Mouse (Mus musculus): ENCODE data around the gene Cntnap1. TPM values are rescaled to one million over a fixed set of nuclear protein-coding genes. Genes with fewer than 3 reads are reported as not detected.

Cntnap1 gene
- polyA plus RNA-seq, 1 experiment from 2014 or later = 1.7 TPM

DNA sequence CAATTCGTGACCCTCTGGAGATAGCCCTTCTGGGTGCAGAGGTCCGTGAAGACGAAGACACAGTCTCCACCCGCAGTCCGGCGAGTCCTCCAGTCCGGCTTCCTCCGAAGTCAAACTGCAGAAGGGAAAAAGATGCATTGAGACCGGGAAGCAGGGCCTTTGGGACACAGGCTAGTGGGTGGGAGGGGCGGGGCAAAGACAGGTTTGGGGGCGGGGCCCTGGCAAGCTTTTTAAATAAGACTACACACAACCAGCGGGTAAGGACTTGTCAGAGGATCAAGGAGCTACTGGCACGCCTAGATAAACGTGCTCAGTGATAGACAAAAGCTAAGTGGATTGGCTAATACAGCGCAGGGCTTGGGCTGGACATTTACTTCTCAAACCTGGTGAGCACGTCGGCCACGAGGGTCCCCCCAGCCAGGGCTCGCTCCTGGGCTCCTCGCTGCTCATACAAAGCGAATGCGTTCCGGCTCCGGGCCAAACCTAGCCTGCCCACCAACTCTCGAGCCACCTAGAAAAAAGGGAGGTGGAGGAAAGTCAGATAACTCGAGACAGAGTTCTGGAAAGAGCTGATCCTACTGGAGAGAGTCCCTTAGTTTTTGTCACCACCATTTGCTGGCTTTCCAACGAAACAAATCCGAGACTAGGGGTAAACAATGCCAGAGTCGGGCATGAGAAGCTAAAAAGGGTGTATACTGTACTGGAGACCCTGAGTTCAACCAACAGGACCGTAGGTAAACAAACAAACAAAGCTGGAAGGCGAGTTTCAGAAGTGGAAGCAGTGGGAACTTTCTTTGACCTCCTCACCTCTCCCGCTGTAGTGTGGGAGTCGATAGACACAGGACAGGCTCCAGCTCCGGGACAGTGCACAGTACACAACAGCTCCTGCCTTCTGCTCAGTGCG is 5.4 kb upstream of the Cntnap1 start:
- ATAC-seq (ENCODE audit: low FRiP score, low read depth) = no peak
- Histone ChIP-seq H3K9ac (no peak overlapping the region), H3K36me3 (peaks cover 31% of the 10 kb centered on the region), H3K4me2 (replicated peaks) (peak overlapping the region; percentile 55; the same call in 1 of the 2 replicates), H3K9me3 (no peaks in the 10 kb centered on the region), H3K27me3 (replicated peaks) (peaks cover 89% of the 10 kb centered on the region), H3K4me3 (no peak overlapping the region; the same call in 1 of the 2 replicates), H3K27ac (no peak overlapping the region), H3K4me1 (peaks cover 26% of the 10 kb centered on the region)
- 9% methylated on average over 35 of the region's 35 CpGs for WGBS

DNA sequence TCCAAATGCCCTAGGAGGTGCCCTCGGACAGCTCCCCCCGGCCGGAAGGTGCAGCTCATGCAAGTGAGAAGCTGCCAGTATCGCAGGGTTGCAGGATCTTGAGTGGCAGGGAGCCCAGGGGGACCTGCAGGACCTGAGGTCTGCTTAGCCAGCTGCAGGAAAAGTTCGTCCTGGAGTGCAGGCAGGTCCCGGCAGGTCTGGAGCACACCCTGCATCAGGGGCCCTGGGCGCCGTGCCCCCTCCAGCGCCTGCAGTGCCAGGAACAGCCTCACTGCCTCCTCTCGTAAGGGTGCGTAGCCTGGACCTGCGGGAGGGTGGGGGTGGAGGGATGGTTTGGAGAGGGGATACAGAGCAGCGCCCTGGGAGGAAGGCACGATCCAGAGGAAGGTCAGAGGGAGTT is 4.0 kb upstream of the Cntnap1 start:
- Histone ChIP-seq H3K4me2 (replicated peaks) (no peak overlapping the region), H3K36me3 (peaks cover 31% of the 10 kb centered on the region), H3K9ac (no peak overlapping the region), H3K4me3 (no peak overlapping the region), H3K27me3 (replicated peaks) (peaks cover 89% of the 10 kb centered on the region), H3K4me1 (peaks cover 35% of the 10 kb centered on the region), H3K9me3 (no peaks in the 10 kb centered on the region), H3K27ac (no peak overlapping the region)
- ATAC-seq (ENCODE audit: low FRiP score, low read depth) = no peak
- WGBS = 29% methylated on average over 14 of the region's 14 CpGs

DNA sequence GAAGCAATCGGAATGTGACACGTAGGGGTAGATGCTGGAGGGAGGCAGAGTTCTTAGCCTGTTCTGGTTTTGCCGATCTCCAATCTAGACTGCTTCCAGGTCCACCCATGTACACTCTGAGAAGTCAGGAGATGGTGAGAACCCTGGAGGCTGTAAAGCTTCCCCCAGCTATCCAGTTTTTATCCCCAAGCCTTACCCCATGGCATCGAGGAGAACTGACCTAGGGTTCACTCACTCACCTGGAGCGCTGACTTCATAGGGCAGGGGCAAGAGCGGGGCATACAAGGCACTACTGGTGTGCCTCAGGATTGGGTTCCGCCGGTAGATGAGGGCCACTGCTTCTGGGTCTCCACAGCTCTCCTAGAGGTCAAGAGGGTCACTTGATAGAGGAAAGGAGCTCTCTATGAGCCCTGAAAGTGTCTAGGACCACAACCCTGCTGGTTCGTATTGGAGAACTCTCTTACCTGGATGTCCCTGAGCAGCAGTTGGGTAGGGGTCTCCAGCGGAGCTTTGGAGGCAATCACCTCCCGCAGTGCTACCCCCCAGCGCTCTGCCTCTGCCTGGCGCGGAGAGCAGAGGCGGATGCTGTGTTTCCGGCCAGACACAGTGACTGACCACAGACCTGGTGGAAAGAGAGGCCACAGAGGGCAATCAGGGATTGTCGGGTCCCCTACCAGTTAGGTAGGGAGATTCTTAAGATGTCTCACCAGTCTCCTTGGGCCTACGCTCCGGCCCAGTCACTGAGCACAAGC is 2.9 kb upstream of the Cntnap1 start:
- H3K27ac ChIP-seq = no peak overlapping the region
- no peak for ATAC-seq (ENCODE audit: low FRiP score, low read depth)
- no peak overlapping the region for H3K4me3 ChIP-seq
- peaks cover 79% of the 10 kb centered on the region for H3K27me3 ChIP-seq (replicated peaks)
- H3K9ac ChIP-seq = no peak overlapping the region
- no peak overlapping the region for H3K4me2 ChIP-seq (replicated peaks)
- peaks cover 25% of the 10 kb centered on the region for H3K36me3 ChIP-seq
- 43% methylated on average over 19 of the region's 19 CpGs for WGBS
- peaks cover 39% of the 10 kb centered on the region for H3K4me1 ChIP-seq
- H3K9me3 ChIP-seq = no peaks in the 10 kb centered on the region

DNA sequence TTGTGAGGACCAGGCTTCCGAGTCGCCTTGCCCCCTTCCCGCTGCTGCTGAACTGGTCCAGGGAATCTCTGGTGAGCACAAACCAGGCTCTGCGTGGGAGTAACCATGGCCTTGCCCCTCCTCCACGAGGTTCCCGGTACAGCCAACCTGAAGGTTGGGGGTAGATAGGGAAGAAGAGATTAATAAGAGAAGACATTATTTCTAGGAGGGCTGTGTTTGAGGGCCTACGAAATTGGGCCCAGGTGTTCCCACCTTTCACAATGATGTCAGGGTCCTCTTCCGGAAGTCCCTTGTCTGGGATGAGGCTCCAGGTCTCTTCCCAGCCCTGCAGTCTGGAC is 2.4 kb upstream of the Cntnap1 start:
- WGBS = 42% methylated on average over 8 of the region's 8 CpGs
- H3K4me2 ChIP-seq (replicated peaks) = 0 out of 2 replicates have a peak overlapping the region, but pooled peaks have one; percentile 86

DNA sequence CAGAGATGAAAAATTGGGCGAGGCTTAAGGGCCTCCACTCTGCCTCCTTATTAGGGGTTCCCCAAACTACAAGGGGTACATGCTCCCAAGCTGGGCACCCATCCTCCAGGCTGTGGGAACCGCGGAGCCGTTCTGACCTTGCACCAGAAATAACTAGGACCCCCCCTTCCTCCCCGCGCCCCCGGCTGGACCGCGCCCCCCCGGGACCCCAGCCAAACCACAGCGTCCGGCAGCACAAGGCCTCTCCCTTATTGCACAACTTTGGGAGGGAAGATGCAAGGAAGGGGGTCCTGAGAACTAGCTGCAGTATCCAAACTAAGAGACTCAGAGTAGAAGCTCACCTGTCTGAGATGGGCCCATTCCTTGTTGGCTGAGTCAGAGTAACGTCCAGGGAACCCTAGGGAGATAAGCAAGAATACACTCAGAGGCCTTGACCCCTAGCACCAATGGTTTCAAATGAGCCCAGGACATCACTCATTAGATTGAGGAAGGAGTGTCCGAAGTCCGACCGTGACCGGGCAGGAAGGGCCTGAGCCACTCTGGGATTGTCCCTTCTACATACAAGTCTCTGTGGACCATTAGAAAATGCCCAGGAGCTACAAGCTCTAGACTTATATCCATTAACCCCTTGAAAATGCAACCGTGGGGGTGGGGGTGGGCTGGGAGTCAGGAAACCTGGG is 1.9 kb upstream of the Cntnap1 start:
- ATAC-seq (ENCODE audit: low FRiP score, low read depth) = no peak
- no peak overlapping the region for H3K9ac ChIP-seq
- no peaks in the 10 kb centered on the region for H3K9me3 ChIP-seq
- H3K27ac ChIP-seq = no peak overlapping the region
- no peak overlapping the region for H3K4me3 ChIP-seq
- 62% methylated on average over 18 of the region's 18 CpGs for WGBS
- H3K36me3 ChIP-seq = peaks cover 20% of the 10 kb centered on the region
- peaks cover 47% of the 10 kb centered on the region for H3K4me1 ChIP-seq
- H3K4me2 ChIP-seq (replicated peaks) = peak overlapping the region; percentile 86
- peaks cover 75% of the 10 kb centered on the region for H3K27me3 ChIP-seq (replicated peaks)

More for the DNA sequence above, 2.4 kb upstream of the Cntnap1 start:
- Histone ChIP-seq H3K27ac (no peak overlapping the region), H3K36me3 (peaks cover 25% of the 10 kb centered on the region), H3K9me3 (no peaks in the 10 kb centered on the region), H3K4me1 (peaks cover 42% of the 10 kb centered on the region), H3K27me3 (replicated peaks) (peaks cover 75% of the 10 kb centered on the region), H3K9ac (no peak overlapping the region), H3K4me3 (no peak overlapping the region)
- ATAC-seq (ENCODE audit: low FRiP score, low read depth) = no peak

DNA sequence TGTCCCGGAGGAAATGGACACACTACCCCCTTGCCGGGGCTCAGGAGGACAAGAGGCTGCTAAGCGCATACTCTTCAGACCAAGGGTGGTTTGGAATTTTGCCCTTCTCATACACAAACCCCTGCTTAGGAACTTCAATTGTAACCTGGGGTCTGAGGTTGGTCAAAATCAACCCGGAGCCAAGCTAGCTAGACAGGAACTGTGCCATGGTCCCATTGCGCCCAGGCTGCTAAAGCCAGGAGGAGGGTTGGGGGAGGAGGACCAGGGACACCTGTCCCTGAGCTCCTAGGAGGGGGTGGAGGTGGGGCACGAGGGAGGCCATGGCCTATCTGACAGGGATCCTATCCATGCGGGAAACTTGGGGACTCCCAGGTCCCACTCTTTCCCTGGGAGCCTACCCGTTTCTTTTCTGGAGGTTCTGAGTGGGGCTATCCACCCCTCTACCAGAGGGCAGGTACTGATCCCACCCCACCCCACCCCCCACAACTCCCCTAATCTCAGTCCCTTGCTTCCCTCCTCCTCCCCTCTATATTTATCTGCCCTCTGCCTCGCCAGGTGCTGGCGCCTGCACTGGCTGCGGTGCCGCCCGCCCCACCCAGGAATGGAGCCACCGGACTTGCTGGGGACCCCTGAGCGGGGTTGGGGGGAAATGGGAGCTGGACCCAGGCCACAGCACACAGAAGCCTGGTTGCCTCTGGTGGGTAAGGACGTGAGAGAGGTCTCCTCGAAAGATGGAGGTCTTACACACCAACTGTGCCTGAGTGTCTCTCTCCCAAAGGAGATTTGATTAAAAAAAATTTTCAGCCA is 819 bp upstream of the Cntnap1 start:
- Histone ChIP-seq H3K4me3 (peak overlapping the region; percentile 67), H3K9me3 (no peaks in the 10 kb centered on the region), H3K27me3 (replicated peaks) (peaks cover 73% of the 10 kb centered on the region), H3K4me1 (peaks cover 48% of the 10 kb centered on the region), H3K27ac (no peak overlapping the region), H3K4me2 (replicated peaks) (peak overlapping the region; percentile 86), H3K36me3 (peaks cover 11% of the 10 kb centered on the region), H3K9ac (peak overlapping the region; percentile 66)
- WGBS = 11% methylated on average over 17 of the region's 17 CpGs
- ATAC-seq (ENCODE audit: low FRiP score, low read depth) = no peak

DNA sequence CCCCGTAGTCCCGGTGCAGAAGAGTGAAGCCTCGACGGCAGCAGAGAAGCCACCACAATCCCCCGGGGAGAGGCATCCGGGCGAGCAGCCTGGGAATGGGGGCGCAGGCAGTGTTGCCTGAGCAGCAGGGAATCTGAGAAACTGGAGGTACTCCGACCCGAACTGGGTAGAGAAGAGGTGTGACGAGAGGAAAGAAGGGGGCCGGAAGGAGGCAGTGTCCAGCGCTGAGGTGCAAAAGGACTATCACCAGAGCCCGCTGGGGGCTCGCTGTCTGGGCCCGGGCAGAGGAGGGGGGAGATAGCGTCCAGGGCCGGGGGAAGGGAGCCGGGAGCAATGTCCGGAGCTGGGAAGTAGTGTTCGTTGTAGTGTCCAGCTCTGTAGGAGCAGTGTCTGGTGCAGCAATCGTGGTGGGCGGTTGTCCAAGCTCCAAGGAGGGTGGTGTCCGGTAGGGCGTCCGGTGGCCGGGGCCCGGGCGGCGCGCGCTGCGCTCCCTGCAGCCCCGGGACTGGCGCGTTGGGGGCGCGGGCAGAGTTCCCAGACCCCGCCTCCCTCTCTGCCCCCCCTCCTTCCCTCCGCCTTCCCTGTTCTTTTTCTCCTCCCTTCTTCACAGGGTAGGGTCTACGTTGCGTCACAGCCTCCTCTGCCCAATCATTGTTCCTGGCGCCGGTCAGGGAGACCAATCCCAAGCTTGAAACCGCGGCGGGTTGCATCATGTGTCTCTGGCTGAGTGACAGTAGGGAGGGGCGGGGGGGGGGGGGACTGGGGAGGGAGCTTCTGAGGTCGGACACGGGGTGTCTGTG is 688 bp downstream of the Cntnap1 start, which contains the start of gene Plekhh3:
Plekhh3 (minus strand) TSS at position 541 of the 800 bp plus-strand sequence.
- peak within 1 kb of the TSS; percentile 66 for H3K9ac ChIP-seq
- peak within 1 kb of the TSS; percentile 67 for H3K4me3 ChIP-seq
- peak; percentile 95 for ATAC-seq (ENCODE audit: low FRiP score, low read depth)
- peaks cover 11% of the 10 kb centered on the region for H3K36me3 ChIP-seq
- WGBS = under 1% methylated on average over 49 of the region's 50 CpGs
- H3K27ac ChIP-seq = peak within 1 kb of the TSS; percentile 51; the same call in 1 of the 2 replicates
- no peaks in the 10 kb centered on the region for H3K9me3 ChIP-seq
- H3K4me1 ChIP-seq = peaks cover 50% of the 10 kb centered on the region
- peak within 1 kb of the TSS; percentile 86 for H3K4me2 ChIP-seq (replicated peaks)
- H3K27me3 ChIP-seq (replicated peaks) = peaks cover 71% of the 10 kb centered on the region

DNA sequence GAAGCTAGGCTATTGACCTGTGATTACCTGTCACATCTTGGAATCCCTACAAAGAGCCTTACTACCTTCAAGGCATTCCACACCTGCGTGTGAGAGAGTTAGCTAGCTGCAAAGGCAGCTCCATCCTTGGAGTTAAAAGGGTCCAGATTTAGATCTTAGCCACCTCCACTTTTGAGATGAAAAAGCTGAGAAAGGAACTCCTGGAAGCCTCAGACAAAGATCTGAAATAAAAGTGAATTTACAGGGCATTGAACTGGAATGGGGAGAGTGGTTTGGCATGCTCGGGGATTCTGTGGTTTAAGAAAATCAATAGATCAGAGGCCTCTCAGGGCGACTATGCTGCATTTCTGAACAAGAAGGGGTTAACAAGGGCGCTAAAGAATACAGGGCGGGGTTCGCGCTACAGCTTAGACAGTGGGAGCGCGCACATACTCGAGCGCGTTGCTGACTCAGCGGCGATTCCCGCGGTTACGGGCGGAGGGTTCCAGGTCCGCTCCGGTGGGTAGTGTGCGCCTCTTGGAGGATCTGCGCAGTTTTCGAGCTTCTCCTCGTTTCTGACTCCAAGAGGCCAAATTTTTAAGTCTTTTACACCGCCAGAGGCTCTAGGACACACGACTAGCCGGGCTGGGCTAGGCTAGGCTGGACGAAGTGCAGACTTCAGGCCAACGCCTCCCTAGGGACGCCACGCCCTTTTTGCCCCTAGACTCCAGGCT is 1.6 kb downstream of the Cntnap1 start:
- Histone ChIP-seq H3K36me3 (peaks cover 10% of the 10 kb centered on the region), H3K9ac (0 out of 2 replicates have a peak overlapping the region, but pooled peaks have one; percentile 33), H3K4me2 (replicated peaks) (peak overlapping the region; percentile 86), H3K27ac (peak overlapping the region; percentile 51; the same call in 1 of the 2 replicates), H3K9me3 (no peaks in the 10 kb centered on the region), H3K4me3 (peak overlapping the region; percentile 43), H3K27me3 (replicated peaks) (peaks cover 71% of the 10 kb centered on the region), H3K4me1 (peaks cover 59% of the 10 kb centered on the region)
- peak; percentile 42 for ATAC-seq (ENCODE audit: low FRiP score, low read depth)
- WGBS = under 1% methylated on average over 31 of the region's 31 CpGs

DNA sequence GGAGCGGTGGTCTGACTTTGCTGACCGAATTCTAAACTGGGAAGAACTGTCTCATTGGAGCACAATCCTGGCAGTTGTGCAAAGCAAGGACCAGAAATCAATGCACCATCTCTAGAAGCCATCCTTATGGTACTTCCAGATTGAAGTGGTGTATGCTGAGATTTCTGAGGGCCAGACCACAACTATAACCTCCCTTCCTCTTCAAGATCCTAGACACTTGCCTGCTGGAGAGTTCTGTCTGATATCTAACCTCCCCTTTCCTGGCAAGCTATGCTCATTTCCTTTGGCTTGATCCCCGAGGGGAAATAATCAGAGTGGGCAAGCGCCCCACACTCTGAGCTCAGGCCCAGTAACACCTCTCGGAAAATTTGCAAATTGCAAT is 2.1 kb downstream of the Cntnap1 start:
- no peaks in the 10 kb centered on the region for H3K9me3 ChIP-seq
- 14% methylated on average over 5 of the region's 5 CpGs for WGBS
- H3K4me1 ChIP-seq = peaks cover 59% of the 10 kb centered on the region

DNA sequence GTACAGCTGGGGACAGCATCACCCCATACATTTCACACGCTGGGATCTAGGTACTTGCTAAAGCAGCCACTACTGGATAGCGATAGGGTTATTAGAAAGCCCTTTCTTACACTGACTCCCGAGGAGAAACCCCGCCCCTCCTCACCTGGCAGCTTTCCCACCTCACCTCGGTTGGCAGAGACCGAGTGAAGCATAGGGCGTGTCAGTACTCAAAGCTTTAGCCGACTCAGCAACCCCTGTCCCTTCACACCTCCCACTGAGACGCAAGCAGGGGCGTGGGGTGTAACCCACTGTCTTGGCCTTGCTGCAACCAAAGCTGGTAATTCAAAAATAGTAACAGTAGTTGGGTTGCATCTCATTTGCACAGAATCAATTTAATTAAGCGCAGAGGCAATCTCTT is 2.8 kb downstream of the Cntnap1 start:
- H3K4me3 ChIP-seq = no peak overlapping the region
- 5% methylated on average over 11 of the region's 11 CpGs for WGBS
- H3K9ac ChIP-seq = no peak overlapping the region
- H3K9me3 ChIP-seq = no peaks in the 10 kb centered on the region
- no peaks in the 10 kb centered on the region for H3K36me3 ChIP-seq
- no peak overlapping the region for H3K27ac ChIP-seq
- peaks cover 63% of the 10 kb centered on the region for H3K4me1 ChIP-seq
- peaks cover 71% of the 10 kb centered on the region for H3K27me3 ChIP-seq (replicated peaks)
- no peak for ATAC-seq (ENCODE audit: low FRiP score, low read depth)
- H3K4me2 ChIP-seq (replicated peaks) = peak overlapping the region; percentile 70

More for the DNA sequence above, 2.1 kb downstream of the Cntnap1 start:
- no peak overlapping the region for H3K27ac ChIP-seq
- H3K4me3 ChIP-seq = peak overlapping the region; percentile 43
- peaks cover 4% of the 10 kb centered on the region for H3K36me3 ChIP-seq
- H3K9ac ChIP-seq = 0 out of 2 replicates have a peak overlapping the region, but pooled peaks have one; percentile 33
- H3K27me3 ChIP-seq (replicated peaks) = peaks cover 71% of the 10 kb centered on the region
- no peak for ATAC-seq (ENCODE audit: low FRiP score, low read depth)
- H3K4me2 ChIP-seq (replicated peaks) = peak overlapping the region; percentile 86

All from neural tube, embryonic 12.5 days (tissue).